Mouse (Mus musculus) heart, embryonic 10.5 days (tissue): ENCODE results near the gene Sgca. TPM values are rescaled to one million over a fixed set of nuclear protein-coding genes. Genes with fewer than 3 reads are reported as not detected.
"Not testable (repeated sequence)": the region's sequence is repeated elsewhere in the genome, so short reads cannot be mapped to it uniquely, and the experiment has no call there.

Experiments used
- DNase-seq: peaks from one replicate; pipeline ENCODE4 v3.0.0-alpha.2; 2017; ENCODE audit warnings: low spot score
- H3K27ac ChIP-seq: fragments of 300-500 bp; sonication (generic); 2 replicates; pipeline ENCODE4 v1.5.1; 2016; ENCODE audit warnings: mild to moderate bottlenecking
- H3K27me3 ChIP-seq: fragments of 300-500 bp; sonication (generic); 2 replicates; pipeline ENCODE4 v1.6.1; 2016; ENCODE audit warnings: mild to moderate bottlenecking; ENCODE audit not compliant: poor library complexity, insufficient read depth, severe bottlenecking
- H3K36me3 ChIP-seq: fragments of 300-500 bp; sonication (generic); 2 replicates; pipeline ENCODE4 v1.6.1; 2016; ENCODE audit warnings: mild to moderate bottlenecking, moderate library complexity
- H3K4me1 ChIP-seq: fragments of 300-500 bp; sonication (generic); 2 replicates; pipeline ENCODE4 v1.6.1; 2016; ENCODE audit warnings: mild to moderate bottlenecking
- H3K4me3 ChIP-seq: fragments of 300-500 bp; sonication (generic); 2 replicates; pipeline ENCODE4 v1.5.1; 2016; ENCODE audit warnings: mild to moderate bottlenecking, moderate library complexity
- H3K9me3 ChIP-seq: fragments of 300-500 bp; sonication (generic); 2 replicates; pipeline ENCODE4 v1.6.1; 2016; ENCODE audit warnings: mild to moderate bottlenecking, moderate library complexity
- WGBS: fragments of 180-500 bp; shearing (Covaris S2); methylation state at CpG from one replicate; pipeline ENCODE4 v1.1.7; 2016; 5-methylcytosine and 5-hydroxymethylcytosine counted together
- polyA plus RNA-seq: library from polyadenylated mRNA; unstranded; fragments of >200 nt; fragmentation: Nextera tagmentation; extraction: Ambion mirVana; gene quantifications from 2 replicates; pipeline ENCODE4 v1.2.1, GENCODE M21; 2016

Gene Sgca
- polyA plus RNA-seq, 1 experiment from 2014 or later, result 12.5 TPM

GRCm38 (mm10) chr11:94971895-94972615 lies 4.1 kb downstream of the Sgca start:
- peak overlapping the region; percentile 85 for H3K27ac ChIP-seq
- 67% methylated on average over 16 of the region's 16 CpGs for WGBS

DNA sequence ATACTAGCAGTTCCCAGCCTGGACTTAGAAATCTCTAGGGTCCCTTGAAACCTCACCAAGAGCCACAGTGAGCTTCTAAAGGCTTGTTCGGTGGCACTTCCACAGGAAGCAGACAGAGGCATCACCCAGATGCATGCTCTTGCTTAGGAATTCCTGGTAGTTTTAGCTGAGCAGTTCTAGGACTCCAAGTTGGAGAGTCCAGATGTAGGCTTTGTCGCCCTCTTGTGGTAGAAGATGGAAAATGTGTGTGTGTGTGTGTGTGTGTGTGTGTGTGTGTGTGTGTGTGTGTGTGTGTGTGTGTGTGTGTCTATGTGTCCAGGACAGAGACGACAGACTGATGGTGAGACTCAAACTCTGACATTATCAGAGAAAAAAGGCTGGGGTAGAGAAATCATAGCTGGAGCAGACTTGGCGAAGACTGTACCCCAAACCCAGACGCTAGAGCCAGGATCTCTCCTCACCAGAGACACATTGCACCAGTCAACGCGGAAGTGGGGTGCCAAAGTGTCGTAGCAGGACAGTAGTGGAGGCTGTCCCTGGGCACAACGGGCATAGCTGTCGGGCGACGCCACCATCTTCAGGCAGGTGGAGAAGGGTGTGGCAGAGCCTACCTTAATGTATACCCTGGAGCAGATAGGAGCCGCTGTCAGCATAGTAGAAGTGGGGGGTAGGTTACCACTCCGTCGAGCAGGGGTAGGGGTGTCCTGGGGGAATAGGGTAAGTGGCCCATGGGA lies 5.8 kb downstream of the Sgca start:
- H3K4me1 ChIP-seq, result peaks cover 34% of the 10 kb centered on the region
- H3K27me3 ChIP-seq, result peaks cover 28% of the 10 kb centered on the region
- no peaks in the 10 kb centered on the region for H3K9me3 ChIP-seq
- no peaks in the 10 kb centered on the region; the same call in 1 of the 2 replicates for H3K36me3 ChIP-seq
- 55% methylated on average over 15 of the region's 15 CpGs for WGBS
- no peak overlapping the region for H3K27ac ChIP-seq
- no peak overlapping the region for H3K4me3 ChIP-seq
- no peak for DNase-seq

More at GRCm38 (mm10) chr11:94971895-94972615, 4.1 kb downstream of the Sgca start:
- DNase-seq, result no peak
- Histone ChIP-seq H3K9me3 (no peaks in the 10 kb centered on the region), H3K27me3 (peaks cover 28% of the 10 kb centered on the region), H3K36me3 (no peaks in the 10 kb centered on the region; the same call in 1 of the 2 replicates), H3K4me1 (peaks cover 45% of the 10 kb centered on the region), H3K4me3 (peak overlapping the region; percentile 52)

GRCm38 (mm10) chr11:94969709-94970108 lies 6.4 kb downstream of the Sgca start:
- H3K4me3 ChIP-seq, result not testable (repeated sequence)

GRCm38 (mm10) chr11:94968187-94968586 lies 7.9 kb downstream of the Sgca start:
- Histone ChIP-seq H3K9me3 (no peaks in the 10 kb centered on the region), H3K27me3 (peaks cover 30% of the 10 kb centered on the region), H3K4me1 (peaks cover 18% of the 10 kb centered on the region), H3K4me3 (no peak overlapping the region), H3K27ac (no peak overlapping the region), H3K36me3 (no peaks in the 10 kb centered on the region; the same call in 1 of the 2 replicates)
- 82% methylated on average over 7 of the region's 7 CpGs for WGBS
- DNase-seq, result no peak

More at GRCm38 (mm10) chr11:94969709-94970108, 6.4 kb downstream of the Sgca start:
- H3K9me3 ChIP-seq, H3K36me3 ChIP-seq, H3K27ac ChIP-seq, DNase-seq: not testable (repeated sequence)
- Histone ChIP-seq H3K4me1 (peaks cover 27% of the 10 kb centered on the region), H3K27me3 (peaks cover 28% of the 10 kb centered on the region)
- 89% methylated on average over 4 of the region's 4 CpGs for WGBS

GRCm38 (mm10) chr11:94967419-94967818 lies 8.7 kb downstream of the Sgca start, which contains the start of gene Hils1:
Hils1 (plus strand) TSS chr11:94967593.
- 36% methylated on average over 4 of the region's 4 CpGs for WGBS

GRCm38 (mm10) chr11:94962534-94963101 lies 13.5 kb downstream of the Sgca start:
- Histone ChIP-seq H3K27ac (no peak overlapping the region), H3K4me1 (peaks cover 17% of the 10 kb centered on the region), H3K4me3 (no peak overlapping the region), H3K27me3 (peaks cover 6% of the 10 kb centered on the region; the same call in 1 of the 2 replicates), H3K36me3 (no peaks in the 10 kb centered on the region; the same call in 1 of the 2 replicates), H3K9me3 (no peaks in the 10 kb centered on the region)
- 70% methylated on average over 5 of the region's 5 CpGs for WGBS
- DNase-seq, result peak; percentile 73

More at GRCm38 (mm10) chr11:94967419-94967818, 8.7 kb downstream of the Sgca start, which contains the start of gene Hils1:
- Histone ChIP-seq H3K36me3 (no peaks in the 10 kb centered on the region; the same call in 1 of the 2 replicates), H3K27ac (no peak within 1 kb of the TSS), H3K4me3 (no peak within 1 kb of the TSS), H3K27me3 (peaks cover 29% of the 10 kb centered on the region), H3K4me1 (peaks cover 18% of the 10 kb centered on the region), H3K9me3 (no peaks in the 10 kb centered on the region)
- DNase-seq, result no peak

GRCm38 (mm10) chr11:94958065-94958858 lies 17.9 kb downstream of the Sgca start:
- no peak overlapping the region for H3K4me3 ChIP-seq
- WGBS, result 17% methylated on average over 8 of the region's 8 CpGs
- DNase-seq, result no peak

DNA sequence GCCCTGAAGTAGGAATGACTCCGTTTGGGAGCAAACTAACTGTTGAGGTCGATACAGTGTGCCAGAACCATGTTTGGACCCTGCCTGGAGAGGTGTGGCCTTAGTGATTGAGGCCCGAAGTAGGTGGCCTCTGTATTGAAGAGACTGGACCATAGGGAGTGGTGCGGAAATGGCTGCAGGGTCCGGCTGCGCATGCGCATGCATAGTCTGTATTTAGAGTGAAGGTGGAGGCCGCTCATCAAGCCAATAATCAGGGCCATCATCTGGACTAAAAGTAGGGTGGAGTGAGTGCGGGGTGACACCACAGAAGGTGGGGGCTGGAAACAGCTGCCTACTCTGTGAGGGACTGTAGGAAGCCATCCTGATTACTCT lies 18.4 kb downstream of the Sgca start:
- Histone ChIP-seq H3K27ac (peak overlapping the region; percentile 25; the same call in 1 of the 2 replicates), H3K4me3 (no peak overlapping the region), H3K9me3 (no peaks in the 10 kb centered on the region), H3K4me1 (peaks cover 11% of the 10 kb centered on the region), H3K27me3 (peaks cover 22% of the 10 kb centered on the region), H3K36me3 (no peaks in the 10 kb centered on the region)
- WGBS, result 80% methylated on average over 9 of the region's 9 CpGs
- DNase-seq, result no peak

More at GRCm38 (mm10) chr11:94958065-94958858, 17.9 kb downstream of the Sgca start:
- Histone ChIP-seq H3K27ac (peak overlapping the region; percentile 25; the same call in 1 of the 2 replicates), H3K27me3 (peaks cover 23% of the 10 kb centered on the region), H3K9me3 (no peaks in the 10 kb centered on the region), H3K36me3 (no peaks in the 10 kb centered on the region), H3K4me1 (peaks cover 17% of the 10 kb centered on the region)

DNA sequence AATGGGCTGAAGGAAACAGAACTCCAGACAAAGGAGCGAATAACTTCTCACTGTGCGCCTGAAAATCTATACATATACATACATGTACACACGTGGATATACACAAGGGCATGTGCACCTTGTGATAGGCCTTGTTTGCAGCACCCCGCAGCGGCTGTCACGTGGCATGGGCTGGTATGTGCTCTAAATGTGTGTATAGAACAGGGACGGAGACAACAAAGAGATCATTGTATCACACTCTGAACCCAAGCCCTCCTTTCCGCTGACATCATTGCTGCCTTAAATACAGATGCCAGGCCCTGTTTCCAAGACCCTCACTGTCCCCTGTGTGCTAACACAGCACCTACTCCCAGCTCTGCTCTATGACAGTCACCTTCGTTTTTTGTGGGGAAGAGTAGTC lies 21.0 kb downstream of the Sgca start:
- Histone ChIP-seq H3K9me3 (no peaks in the 10 kb centered on the region), H3K4me3 (no peak overlapping the region), H3K4me1 (peaks cover 13% of the 10 kb centered on the region; the same call in 1 of the 2 replicates), H3K27ac (no peak overlapping the region), H3K27me3 (peaks cover 32% of the 10 kb centered on the region), H3K36me3 (peaks cover 13% of the 10 kb centered on the region)
- WGBS, result 72% methylated on average over 9 of the region's 9 CpGs
- no peak for DNase-seq

- Histone ChIP-seq H3K27me3 (peaks cover 50% of the 10 kb centered on the region), H3K27ac (no peak overlapping the region), H3K36me3 (peaks cover 42% of the 10 kb centered on the region), H3K9me3 (no peaks in the 10 kb centered on the region), H3K4me1 (peaks cover 11% of the 10 kb centered on the region), H3K4me3 (no peak overlapping the region)
- no peak for DNase-seq
- WGBS, result 17% methylated on average over 6 of the region's 6 CpGs
Observed at GRCm38 (mm10) chr11:94952169-94952568, 24.0 kb downstream of the Sgca start.

GRCm38 (mm10) chr11:94945236-94945635 lies 30.9 kb downstream of the Sgca start:
- Histone ChIP-seq H3K4me3 (no peak overlapping the region), H3K27me3 (peaks cover 87% of the 10 kb centered on the region), H3K36me3 (peaks cover 63% of the 10 kb centered on the region), H3K4me1 (peaks cover 6% of the 10 kb centered on the region), H3K9me3 (no peaks in the 10 kb centered on the region), H3K27ac (no peak overlapping the region)
- DNase-seq, result no peak
- WGBS, result 80% methylated on average over 12 of the region's 12 CpGs

DNA sequence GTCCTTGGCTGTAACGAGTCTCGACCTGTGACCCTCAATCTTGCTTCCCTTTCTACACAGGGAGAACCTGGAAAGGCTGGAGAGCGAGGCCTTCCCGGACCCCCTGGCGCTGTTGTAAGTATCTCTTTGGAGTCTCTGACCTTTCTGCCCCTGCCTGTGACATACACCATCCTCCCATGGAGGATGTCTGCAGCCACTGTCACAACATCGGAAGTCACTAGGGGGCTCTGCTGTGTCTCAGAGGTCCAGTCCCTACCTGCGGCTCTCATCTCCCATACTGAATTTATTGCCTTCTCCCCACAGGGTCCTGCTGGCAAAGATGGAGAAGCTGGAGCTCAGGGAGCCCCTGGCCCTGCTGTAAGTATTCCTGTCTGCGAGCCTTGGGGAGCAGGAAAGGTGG lies 31.8 kb downstream of the Sgca start:
- H3K36me3 ChIP-seq, result peaks cover 54% of the 10 kb centered on the region
- no peaks in the 10 kb centered on the region for H3K9me3 ChIP-seq
- peaks cover 92% of the 10 kb centered on the region for H3K27me3 ChIP-seq
- peaks cover 6% of the 10 kb centered on the region for H3K4me1 ChIP-seq
- H3K4me3 ChIP-seq, result no peak overlapping the region
- 25% methylated on average over 8 of the region's 8 CpGs for WGBS
- no peak for DNase-seq
- H3K27ac ChIP-seq, result no peak overlapping the region
